Mouse (Mus musculus) cerebellum, adult 2 months (tissue): ENCODE data around the gene Gng12.

Experiments used
- CTCF ChIP-seq: fragments of 200-500 bp; IDR thresholded peaks from 2 replicates; pipeline ENCODE4 v1.5.1; 2011; ENCODE audit warnings: low read depth, mild to moderate bottlenecking, control low read depth, low read length, moderate library complexity, borderline replicate concordance; ENCODE audit not compliant: insufficient read depth
- POLR2A ChIP-seq: fragments of 200-500 bp; IDR thresholded peaks from 2 replicates; pipeline ENCODE4 v1.6.1; 2011; ENCODE audit warnings: low read length, control low read depth, borderline replicate concordance; ENCODE audit not compliant: insufficient read depth

DNA sequence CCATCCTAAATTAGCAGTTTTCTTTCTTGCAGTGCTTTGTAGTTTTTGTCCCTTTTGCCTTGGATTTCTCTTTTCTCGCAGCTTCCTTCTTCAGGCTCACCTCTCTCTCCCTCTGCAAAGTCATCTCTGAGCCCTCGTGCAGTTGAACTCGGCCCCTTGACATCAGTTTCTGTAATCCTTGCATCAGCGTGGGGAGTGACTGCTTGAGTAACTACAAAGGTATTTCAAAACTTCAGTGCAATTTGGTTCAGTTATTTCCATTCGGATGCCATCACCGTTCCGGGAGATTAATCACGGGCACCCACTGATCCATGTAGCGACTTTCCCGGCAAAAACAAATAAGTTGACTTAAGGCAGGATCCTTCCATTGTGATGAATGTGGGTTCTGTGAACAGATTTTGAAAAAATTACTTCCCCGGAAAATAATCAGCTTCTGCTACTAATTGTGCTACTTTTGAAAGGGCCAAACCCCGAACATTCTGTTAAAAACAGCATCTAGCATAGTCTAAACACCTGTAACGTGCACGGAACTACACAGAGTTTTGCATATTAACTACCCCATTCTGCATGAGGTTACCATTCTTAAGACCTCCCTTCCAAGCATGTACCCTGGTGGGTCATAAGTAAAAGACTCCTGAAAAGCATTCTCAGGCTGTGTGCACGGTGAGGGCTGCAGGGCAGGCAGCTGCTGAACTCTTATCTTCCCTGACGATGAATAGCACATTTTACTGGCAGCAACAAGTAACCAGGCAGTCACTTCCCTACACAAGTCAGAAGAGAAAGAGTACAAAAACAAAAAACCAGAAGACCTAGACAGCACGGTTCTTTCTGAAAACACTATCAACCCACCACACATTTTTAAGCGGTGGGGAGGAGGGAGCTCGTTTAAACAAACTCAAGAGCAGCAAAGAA lies 139.4 kb downstream of the Gng12 start:
- TF ChIP-seq CTCF (no peak), POLR2A (no peak)
